Mouse (Mus musculus): Measurements from ENCODE around the gene Zfp790.
"Not testable (repeated sequence)": the region's sequence is repeated elsewhere in the genome, so short reads cannot be mapped to it uniquely, and the experiment has no call there.

The Zfp790 gene

DNA sequence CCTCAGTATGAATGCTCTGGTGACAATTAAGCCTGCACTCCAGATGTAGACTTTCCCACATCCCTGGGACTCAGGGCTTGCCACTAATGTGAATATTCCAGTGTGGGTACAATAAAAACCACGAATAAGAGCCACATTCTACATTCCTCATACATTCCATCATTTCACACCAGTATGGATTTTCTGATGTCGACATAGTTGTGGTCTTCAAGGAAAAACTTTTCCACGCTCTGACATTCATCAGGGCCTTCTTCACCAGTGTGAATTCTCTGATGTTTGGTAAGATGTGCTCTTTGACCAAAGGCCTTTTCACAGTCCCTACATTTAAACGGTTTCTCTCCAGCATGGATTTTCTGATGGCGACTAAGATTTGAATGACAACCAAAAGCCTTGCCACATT, 28.7 kb downstream of the Zfp790 start:
- no peak for DNase-seq (ENCODE audit: low spot score)

DNA sequence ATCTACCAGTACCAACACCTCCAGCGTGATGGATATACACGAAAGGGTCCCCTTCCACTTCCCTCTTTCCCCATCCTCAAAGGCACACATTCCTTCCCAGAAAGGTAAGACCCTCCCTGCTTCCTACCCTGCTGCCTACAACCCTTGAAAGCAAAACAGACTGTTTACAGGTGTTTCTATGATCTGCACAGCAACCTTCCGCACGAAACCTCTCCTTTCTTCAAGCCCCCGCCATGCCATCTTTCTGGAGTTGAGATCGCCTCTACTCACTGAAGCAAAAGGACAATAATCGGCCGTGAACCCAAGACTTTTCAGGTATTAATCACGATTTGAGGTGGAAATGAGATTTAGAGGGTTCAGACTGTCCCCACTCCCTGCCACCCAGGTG, 36.9 kb downstream of the Zfp790 start:
- DNase-seq (ENCODE audit: low spot score) = no peak

DNA sequence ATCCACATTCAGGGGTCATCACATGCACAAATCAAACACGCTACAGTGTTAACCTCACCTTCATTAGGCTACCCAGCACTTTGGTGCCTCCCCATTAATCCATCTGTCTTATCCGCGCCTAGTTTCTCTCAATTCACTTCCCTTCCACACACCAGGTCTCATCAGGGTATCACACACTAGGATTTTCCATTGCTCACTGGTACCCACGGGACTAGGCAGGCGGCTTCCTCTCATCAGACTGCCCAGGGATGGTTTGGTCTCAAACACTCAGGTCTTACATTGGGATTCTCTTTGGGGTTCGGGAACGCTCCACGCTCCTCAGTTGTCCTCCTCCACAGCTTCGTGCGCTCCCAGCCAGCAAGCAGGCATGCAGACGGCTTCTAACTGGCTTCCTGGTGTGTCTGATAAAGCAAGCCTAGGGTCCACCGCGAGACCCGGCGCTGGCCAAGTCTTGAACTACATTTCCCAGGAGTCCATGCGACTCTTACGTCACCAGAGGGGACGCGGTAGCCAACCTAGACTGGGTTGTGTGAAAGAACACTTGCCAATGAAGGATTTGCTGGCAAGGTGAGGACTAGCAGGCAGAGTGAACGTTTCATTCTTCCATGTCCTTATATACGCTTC, 37.4 kb downstream of the Zfp790 start, which contains the start of gene Zfp940:
Gene Zfp940, minus strand, starts transcription at position 451 of the 624 bp plus-strand sequence.
- peak; percentile 57 for DNase-seq (ENCODE audit: low spot score)

DNA sequence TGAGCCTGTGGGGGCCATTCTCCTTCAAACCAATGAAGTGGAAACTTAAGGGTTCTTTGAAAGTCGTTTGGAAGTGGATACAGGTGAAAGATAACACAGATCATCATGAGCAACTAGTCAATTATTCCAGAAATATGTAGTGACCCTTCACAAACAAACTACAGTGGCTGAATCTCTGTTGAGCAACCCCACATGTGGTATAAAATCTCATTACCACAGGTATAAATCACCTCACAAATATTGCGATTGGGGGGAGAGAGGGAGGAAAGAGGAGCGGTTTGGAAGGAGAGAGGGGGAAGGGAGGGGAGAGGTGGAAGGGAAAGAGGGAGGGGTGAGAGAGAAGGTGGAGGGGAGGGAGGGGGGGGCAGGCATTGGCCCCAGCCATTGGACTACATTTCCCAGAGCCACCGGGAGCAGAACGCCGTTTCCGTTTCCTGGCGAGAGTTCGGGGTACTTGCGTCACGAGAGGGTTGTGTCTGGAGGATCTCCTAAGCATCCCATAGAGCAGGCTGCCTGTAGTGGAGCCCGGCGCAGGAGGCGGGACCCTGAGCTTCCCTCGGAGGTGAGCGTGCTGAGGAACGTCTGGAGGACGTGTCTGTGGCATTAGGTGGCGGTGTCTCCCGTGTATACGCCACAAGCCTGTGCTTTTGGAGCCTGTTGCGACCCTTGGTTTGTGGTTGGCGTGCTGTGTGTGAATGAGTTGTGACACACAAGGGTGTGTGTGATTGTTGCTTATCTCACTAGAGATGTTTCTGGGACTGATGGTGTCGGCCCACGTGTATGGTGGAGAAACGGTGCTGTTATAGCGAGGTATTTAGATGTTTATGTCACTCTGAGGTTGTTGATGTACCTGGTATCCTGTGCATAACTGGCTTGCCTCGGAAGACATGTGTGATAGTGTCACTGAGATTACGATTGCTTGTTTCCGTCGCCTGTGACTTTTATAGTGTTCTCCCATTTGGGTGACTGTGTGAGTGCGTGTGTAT, 43.9 kb downstream of the Zfp790 start, which contains the start of gene Zfp420:
Gene Zfp420, plus strand, starts transcription at position 448 of the 986 bp plus-strand sequence.
- peak; percentile 45 for DNase-seq (ENCODE audit: low spot score)

DNA sequence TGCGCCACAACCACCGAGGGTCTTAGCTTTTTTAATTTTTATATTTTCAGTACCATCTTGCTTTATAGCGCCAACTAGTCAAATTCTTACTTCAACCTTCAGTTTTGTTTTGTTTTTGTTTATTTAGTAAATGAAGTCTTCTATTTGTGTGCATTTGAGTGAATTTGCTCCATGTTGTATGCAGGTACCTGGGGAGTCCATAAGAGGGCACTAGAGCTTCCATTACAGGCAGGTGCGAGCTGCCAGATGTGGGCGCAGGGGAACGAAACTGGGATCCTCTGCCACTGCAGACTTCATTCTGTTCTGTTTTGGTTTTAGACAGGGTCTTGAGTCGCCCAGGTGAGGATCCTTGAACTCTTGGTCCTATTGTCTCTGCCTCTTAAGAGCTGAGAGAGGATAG, 45.7 kb downstream of the Zfp790 start:
- DNase-seq (ENCODE audit: low spot score) = no peak

DNA sequence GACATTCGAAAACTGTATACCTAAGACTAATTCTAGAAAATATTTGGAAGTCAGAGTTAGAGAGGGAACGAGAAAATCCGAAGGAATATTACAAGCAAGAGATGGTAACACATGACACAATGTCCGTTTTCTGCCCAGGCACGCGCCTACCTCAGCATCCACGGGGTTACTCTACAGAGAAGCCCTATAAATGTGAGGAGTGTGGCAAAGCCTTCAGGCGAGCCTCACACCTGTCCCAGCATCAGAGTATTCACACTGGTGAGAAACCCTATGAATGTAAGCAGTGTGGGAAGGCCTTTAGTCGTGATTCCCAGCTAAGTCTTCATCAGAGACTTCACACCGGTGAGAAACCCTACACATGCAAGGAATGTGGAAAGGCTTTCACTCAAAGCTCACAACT, 58.3 kb downstream of the Zfp790 start:
- DNase-seq (ENCODE audit: low spot score) = no peak

DNA sequence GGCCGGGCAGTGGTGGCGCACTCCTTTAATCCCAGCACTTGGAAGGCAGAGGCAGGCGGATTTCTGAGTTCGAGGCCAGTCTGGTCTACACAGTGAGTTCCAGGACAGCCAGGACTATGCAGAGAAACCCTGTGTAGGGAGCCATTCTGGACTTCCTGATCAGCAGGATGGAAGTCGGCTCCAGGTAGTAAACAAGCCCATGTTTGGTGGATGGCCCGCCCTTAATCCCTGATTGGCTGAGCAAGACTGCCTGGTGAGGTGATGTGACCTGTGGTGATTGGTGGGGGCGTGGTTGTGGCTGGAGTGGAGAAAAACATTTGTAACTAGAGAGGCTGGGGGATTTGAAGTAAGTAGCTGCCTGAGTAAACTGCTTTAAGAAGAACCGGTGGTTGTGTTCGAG, 61.6 kb downstream of the Zfp790 start:
- DNase-seq (ENCODE audit: low spot score) = not testable (repeated sequence)

DNA sequence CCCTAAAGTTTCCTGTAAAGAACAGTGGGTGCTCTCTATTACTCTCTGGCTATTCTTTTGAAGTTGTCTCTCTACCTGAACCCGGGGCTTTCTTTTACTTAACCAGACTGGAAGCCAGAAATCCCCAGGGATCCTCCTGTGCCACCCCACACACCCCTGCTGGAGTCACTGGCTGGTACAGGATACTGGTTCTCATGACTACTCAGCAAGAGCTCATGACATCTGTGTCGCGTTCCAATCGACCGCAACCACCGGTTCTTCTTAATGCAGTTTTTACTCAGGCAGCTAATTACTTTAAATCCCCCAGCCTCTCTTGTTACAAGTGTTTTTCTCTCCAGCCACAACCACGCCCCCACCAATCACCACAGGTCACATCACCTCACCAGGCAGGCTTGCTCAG, 64.1 kb downstream of the Zfp790 start:
- no peak for DNase-seq (ENCODE audit: low spot score)
